Mouse (Mus musculus): ENCODE measurements around the gene Mocs3. TPM values are rescaled to one million over a fixed set of nuclear protein-coding genes. Genes with fewer than 3 reads are reported as not detected.

The Mocs3 gene
- polyA plus RNA-seq, 1 experiment from 2014 or later = 12.7 TPM

DNA sequence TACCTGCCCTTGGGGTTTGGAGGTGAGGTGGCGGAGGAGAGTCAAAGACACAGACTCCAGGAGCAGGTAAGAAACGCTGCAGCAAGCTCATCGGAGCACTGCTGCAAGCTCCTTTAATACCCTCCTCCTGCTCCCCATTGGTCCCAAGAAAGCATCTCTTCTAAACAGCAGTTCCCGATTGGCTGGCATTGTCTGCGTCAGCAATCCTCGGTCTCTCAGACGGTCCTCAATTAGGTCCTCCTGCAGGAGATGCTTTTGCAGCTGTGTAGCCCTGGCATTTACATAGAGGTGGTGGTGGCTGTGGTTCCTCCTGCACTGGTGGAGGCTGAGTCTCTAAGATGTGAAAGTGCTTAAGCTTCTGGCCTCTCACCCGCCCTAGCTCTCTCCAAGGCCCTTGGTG, 15.1 kb downstream of the Mocs3 start:
- no peaks in the 10 kb centered on the region for H3K27me3 ChIP-seq
- H3K27ac ChIP-seq = no peak overlapping the region
- no peak overlapping the region for H3K4me2 ChIP-seq (replicated peaks)
- ATAC-seq (ENCODE audit: insufficient number of reproducible peaks, insufficient read depth, low FRiP score, low TSS enrichment) = no peak
- no peaks in the 10 kb centered on the region for H3K36me3 ChIP-seq
- H3K4me3 ChIP-seq = no peak overlapping the region
- WGBS = 30% methylated on average over 8 of the region's 8 CpGs
- H3K4me1 ChIP-seq = no peaks in the 10 kb centered on the region
- H3K9ac ChIP-seq = no peak overlapping the region
- H3K9me3 ChIP-seq = no peaks in the 10 kb centered on the region

DNA sequence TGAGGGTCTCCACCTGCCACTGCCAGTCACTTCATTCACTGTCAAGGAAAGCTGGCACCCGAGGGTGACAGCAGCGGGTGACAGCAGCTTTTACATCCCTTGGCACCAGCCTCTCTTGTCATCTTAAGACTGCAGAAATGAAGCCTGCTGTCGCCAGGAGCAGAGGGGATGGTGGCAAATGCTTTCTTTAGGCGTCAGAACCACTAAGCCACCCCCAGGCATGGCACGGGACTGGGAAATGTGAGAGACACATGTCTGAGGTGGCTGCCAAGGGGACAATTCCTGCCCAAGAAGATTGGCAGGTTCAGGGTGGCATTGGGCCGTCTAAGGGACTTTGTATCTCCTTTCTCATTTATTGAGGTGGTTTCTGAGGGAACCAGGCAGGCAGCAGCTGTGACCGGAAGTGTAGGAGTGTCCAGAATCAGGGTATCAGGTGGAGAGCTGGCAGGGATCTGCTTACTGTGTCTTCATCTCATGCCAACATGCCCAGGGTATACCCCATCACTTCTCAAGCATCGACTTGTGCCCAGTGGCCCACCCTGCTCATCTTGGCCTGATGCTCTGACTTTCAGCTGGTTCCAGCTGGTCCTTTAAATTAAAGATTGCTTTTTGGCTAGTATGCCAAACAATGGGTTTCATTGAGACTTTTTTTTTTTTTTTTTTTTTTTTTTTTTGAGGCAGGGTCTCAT, 17.9 kb downstream of the Mocs3 start:
- no peak overlapping the region for H3K4me2 ChIP-seq (replicated peaks)
- H3K36me3 ChIP-seq = no peaks in the 10 kb centered on the region
- H3K27me3 ChIP-seq = no peaks in the 10 kb centered on the region
- H3K27ac ChIP-seq = no peak overlapping the region
- WGBS = 76% methylated on average over 8 of the region's 8 CpGs
- H3K9me3 ChIP-seq = no peaks in the 10 kb centered on the region
- ATAC-seq (ENCODE audit: insufficient number of reproducible peaks, insufficient read depth, low FRiP score, low TSS enrichment) = no peak
- no peak overlapping the region for H3K9ac ChIP-seq
- no peaks in the 10 kb centered on the region for H3K4me1 ChIP-seq
- H3K4me3 ChIP-seq = no peak overlapping the region

DNA sequence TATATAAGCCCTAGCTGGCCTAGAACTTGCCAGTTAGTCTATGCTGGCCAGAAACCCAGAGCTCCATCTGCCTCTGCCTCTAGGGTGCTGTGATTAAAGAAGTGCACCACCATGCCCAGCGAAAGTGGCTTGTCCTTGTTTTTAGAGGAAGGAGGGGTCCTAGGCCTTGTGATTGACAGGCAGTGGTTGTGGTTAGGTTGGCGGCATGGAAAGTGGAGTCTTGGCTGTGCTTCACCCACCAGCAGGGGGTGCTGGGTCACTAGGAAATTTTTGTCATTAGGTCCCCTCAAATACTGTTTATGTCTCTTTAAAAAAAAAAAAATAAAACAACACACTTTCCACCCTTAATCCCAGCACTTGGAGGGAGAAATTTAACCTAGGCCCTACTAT, 18.4 kb downstream of the Mocs3 start:
- WGBS = 10% methylated on average over 2 of the region's 2 CpGs
- Histone ChIP-seq H3K36me3 (no peaks in the 10 kb centered on the region), H3K9me3 (no peaks in the 10 kb centered on the region), H3K27ac (no peak overlapping the region), H3K27me3 (no peaks in the 10 kb centered on the region), H3K4me2 (replicated peaks) (no peak overlapping the region), H3K4me3 (no peak overlapping the region), H3K9ac (no peak overlapping the region), H3K4me1 (no peaks in the 10 kb centered on the region)
- ATAC-seq (ENCODE audit: insufficient number of reproducible peaks, insufficient read depth, low FRiP score, low TSS enrichment) = no peak

DNA sequence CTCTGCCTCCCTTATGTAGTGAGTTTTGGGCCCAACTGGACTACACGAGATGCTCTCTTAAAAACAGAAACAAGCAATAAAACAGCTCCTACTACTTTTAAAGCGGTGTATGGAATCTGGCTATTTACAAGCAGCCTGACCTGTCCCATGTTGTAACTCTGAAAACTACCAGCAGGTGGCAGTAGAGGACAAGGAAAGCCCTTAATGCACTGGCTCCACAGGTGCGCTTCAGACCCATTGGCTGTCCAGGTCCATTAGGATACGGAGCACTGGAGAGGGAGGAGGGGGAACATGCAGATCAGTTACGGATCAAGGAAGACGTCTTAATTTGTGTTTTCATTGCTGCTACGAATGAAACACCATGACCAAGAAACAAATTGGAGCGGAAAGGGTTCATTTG, 19.8 kb downstream of the Mocs3 start:
- Histone ChIP-seq H3K4me1 (no peaks in the 10 kb centered on the region), H3K9ac (no peak overlapping the region), H3K27ac (no peak overlapping the region), H3K27me3 (no peaks in the 10 kb centered on the region), H3K9me3 (no peaks in the 10 kb centered on the region), H3K4me2 (replicated peaks) (no peak overlapping the region), H3K36me3 (no peaks in the 10 kb centered on the region), H3K4me3 (no peak overlapping the region)
- ATAC-seq (ENCODE audit: insufficient number of reproducible peaks, insufficient read depth, low FRiP score, low TSS enrichment) = no peak
- WGBS = 20% methylated on average over 8 of the region's 8 CpGs

DNA sequence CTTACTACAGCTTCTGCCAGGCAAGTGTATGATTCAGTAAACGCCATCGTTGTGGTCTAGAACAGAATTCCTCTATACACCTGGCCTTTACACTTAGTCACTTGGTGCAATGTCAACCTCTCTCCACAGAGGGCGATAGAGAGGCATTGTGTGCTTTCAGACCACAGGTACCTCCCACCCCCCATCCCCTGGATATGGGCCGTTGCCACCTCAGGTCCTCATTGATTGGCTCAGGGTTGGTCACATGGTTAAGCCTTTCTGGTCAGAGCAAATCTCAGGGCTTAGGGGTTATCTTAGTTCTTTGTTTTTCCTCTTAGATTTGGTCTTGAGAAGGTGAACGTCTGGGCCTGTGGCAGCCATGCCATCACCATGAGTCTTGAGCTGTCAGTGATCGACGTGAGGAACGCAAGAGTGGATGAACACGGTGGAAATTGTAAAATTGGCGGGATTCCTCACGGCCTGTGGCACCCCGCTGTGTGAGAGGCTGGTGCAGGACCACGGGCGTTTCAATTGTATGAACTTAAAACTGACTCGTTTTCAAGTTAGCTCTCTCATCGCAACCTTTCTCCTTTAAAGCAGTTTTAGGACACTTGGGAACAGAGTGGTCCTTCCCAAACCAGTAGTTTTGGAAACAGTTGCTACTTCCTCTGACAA, 22.3 kb downstream of the Mocs3 start:
- WGBS = 16% methylated on average over 16 of the region's 16 CpGs
- H3K4me3 ChIP-seq = 0 out of 2 replicates have a peak overlapping the region, but pooled peaks have one; percentile 7

DNA sequence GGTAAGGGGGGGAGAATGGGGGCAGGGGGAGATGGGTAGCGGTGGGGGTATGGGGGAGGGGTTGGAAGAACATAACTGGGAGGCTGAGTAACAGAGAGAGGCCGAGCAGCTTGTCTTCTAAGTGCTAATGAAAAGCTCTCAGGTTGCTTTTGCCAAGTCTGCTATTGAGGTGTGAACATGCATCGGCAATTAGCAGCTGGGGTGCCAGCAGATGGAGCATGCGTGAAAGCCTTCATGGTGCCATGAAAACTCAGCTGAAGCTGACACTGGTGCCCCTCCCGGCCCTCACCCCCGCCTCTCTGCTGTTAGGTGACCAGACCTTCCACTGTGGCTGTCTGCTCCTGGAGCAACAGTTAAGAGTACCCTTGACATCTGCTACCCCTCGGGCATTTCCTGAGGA, 23.4 kb downstream of the Mocs3 start:
- H3K9ac ChIP-seq = no peak overlapping the region
- no peak overlapping the region for H3K27ac ChIP-seq
- H3K9me3 ChIP-seq = no peaks in the 10 kb centered on the region
- 55% methylated on average over 7 of the region's 7 CpGs for WGBS
- no peak overlapping the region for H3K4me3 ChIP-seq
- no peaks in the 10 kb centered on the region for H3K36me3 ChIP-seq
- ATAC-seq (ENCODE audit: insufficient number of reproducible peaks, insufficient read depth, low FRiP score, low TSS enrichment) = no peak
- H3K4me1 ChIP-seq = no peaks in the 10 kb centered on the region
- H3K27me3 ChIP-seq = no peaks in the 10 kb centered on the region
- H3K4me2 ChIP-seq (replicated peaks) = no peak overlapping the region

More for the DNA sequence above, 22.3 kb downstream of the Mocs3 start:
- H3K4me2 ChIP-seq (replicated peaks) = peak overlapping the region; percentile 14; the same call in 1 of the 2 replicates
- H3K9ac ChIP-seq = no peak overlapping the region
- ATAC-seq (ENCODE audit: insufficient number of reproducible peaks, insufficient read depth, low FRiP score, low TSS enrichment) = no peak
- no peaks in the 10 kb centered on the region for H3K36me3 ChIP-seq
- no peaks in the 10 kb centered on the region for H3K4me1 ChIP-seq
- no peak overlapping the region for H3K27ac ChIP-seq
- H3K27me3 ChIP-seq = no peaks in the 10 kb centered on the region
- H3K9me3 ChIP-seq = no peaks in the 10 kb centered on the region

DNA sequence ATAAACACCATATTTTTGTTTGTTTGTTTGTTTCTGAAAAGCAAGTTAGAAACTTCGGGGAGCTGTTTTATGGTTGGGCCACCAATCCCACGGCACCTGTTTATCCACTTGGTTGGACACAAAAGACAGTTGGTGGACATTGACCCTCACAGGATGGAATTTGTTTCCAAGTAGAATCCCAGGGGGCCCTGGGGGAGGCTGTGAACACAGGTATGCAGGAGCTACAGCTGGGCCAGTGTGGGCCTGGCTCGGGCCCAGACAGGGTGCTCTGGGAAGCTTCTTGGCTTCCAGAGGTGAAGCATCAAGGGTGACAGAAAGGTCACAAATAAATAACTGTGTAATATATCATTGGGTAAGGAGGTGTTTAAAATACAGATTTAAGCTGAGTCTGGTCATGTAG, 26.1 kb downstream of the Mocs3 start:
- Histone ChIP-seq H3K4me2 (replicated peaks) (no peak overlapping the region), H3K27me3 (0 out of 2 replicates have a peak, but pooled peaks cover 4% of the 10 kb centered on the region), H3K9me3 (no peaks in the 10 kb centered on the region), H3K27ac (no peak overlapping the region), H3K4me1 (no peaks in the 10 kb centered on the region), H3K36me3 (no peaks in the 10 kb centered on the region), H3K9ac (no peak overlapping the region), H3K4me3 (no peak overlapping the region)
- 79% methylated on average over 3 of the region's 3 CpGs for WGBS
- no peak for ATAC-seq (ENCODE audit: insufficient number of reproducible peaks, insufficient read depth, low FRiP score, low TSS enrichment)

DNA sequence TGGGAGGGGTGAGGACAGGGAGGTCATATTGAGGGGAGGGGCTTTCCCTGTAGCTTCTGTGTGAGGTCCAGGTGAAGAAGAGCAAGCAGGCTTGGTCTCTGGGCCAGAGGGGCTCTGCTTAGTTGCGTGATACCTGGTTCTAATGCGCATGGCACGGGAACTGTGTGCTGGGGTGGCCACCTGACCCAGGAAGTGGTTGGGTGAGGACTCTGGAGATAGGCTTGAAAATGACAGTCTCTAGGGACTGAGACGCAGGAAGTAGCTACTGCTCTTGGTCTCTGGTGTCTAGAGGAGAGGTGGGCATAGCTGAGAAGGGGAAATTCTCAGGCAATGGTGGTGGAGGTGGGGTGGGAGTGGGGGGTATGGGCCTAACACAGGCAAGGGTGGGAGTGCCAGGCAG, 26.8 kb downstream of the Mocs3 start:
- Histone ChIP-seq H3K4me1 (no peaks in the 10 kb centered on the region), H3K4me3 (no peak overlapping the region), H3K9me3 (no peaks in the 10 kb centered on the region), H3K36me3 (no peaks in the 10 kb centered on the region), H3K27ac (no peak overlapping the region), H3K27me3 (0 out of 2 replicates have a peak, but pooled peaks cover 5% of the 10 kb centered on the region), H3K4me2 (replicated peaks) (no peak overlapping the region), H3K9ac (no peak overlapping the region)
- ATAC-seq (ENCODE audit: insufficient number of reproducible peaks, insufficient read depth, low FRiP score, low TSS enrichment) = no peak
- 86% methylated on average over 4 of the region's 4 CpGs for WGBS

DNA sequence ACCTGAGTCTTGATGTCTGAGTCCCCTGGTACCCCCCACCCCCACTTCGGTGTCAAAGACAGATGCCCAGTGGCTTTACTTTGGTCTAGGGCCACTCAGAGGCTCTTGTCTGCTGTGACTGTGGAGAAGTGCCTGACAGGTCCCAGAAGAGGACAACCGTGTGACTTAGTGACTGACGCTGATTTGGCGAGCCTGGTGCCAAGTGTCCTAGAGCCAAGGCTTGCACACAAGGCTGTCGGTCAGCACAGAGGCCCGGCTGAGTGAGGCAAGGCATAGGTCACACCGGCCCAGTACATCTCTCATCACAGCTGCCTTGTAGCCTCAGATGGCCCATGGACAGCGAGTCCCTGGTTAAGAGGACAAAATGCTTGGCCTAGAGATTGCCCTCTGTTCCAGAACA, 28.6 kb downstream of the Mocs3 start:
- H3K27me3 ChIP-seq = peaks cover 13% of the 10 kb centered on the region; the same call in 1 of the 2 replicates
- ATAC-seq (ENCODE audit: insufficient number of reproducible peaks, insufficient read depth, low FRiP score, low TSS enrichment) = no peak
- H3K4me3 ChIP-seq = no peak overlapping the region
- WGBS = 86% methylated on average over 8 of the region's 8 CpGs
- no peaks in the 10 kb centered on the region for H3K4me1 ChIP-seq
- H3K9me3 ChIP-seq = no peaks in the 10 kb centered on the region
- no peak overlapping the region for H3K9ac ChIP-seq
- H3K4me2 ChIP-seq (replicated peaks) = no peak overlapping the region
- H3K36me3 ChIP-seq = no peaks in the 10 kb centered on the region; the same call in 1 of the 2 replicates
- no peak overlapping the region for H3K27ac ChIP-seq

DNA sequence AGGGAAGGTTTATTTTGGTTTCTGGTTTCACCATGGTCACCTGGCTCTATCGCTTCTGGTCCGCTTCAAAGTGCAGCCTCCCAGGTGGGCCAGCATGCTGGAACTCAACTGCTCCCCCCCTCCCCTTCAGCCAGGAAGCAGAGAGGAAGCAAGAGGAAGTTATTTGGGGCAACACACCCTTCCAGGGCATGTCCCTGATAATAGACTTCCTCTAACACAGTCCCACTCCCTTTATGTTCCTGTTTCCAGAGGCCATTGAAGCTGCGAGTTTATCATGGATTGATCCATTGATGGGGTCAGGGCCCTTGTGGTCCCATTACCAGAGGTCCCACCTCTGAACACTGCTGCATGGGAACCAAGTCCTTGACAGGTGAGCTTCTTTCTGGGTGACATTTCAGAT, 29.7 kb downstream of the Mocs3 start:
- H3K4me3 ChIP-seq = no peak overlapping the region
- H3K4me2 ChIP-seq (replicated peaks) = no peak overlapping the region
- no peaks in the 10 kb centered on the region for H3K4me1 ChIP-seq
- ATAC-seq (ENCODE audit: insufficient number of reproducible peaks, insufficient read depth, low FRiP score, low TSS enrichment) = no peak
- no peak overlapping the region for H3K9ac ChIP-seq
- peaks cover 13% of the 10 kb centered on the region; the same call in 1 of the 2 replicates for H3K27me3 ChIP-seq
- 89% methylated on average over 3 of the region's 3 CpGs for WGBS
- H3K27ac ChIP-seq = no peak overlapping the region
- H3K36me3 ChIP-seq = no peaks in the 10 kb centered on the region; the same call in 1 of the 2 replicates
- H3K9me3 ChIP-seq = no peaks in the 10 kb centered on the region

DNA sequence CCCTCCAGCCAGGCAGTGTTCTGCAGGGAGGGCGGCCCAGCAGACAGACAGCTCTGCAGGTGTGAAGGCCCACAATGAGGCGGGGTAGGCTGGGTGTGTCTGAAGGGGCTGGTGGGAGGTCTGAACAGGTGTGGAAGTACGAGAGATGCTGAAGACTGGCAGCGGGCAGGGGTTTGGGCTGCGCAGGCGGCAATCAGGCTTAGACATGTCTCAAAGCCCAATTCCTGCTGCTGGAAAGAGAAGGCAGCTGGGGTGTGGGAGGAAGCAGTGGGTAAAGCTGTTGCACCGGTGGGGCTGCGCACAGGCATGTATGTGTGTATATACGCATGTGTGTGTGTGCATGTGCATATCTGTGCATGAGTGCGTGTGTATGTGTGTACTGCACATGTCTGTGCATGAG, 30.5 kb downstream of the Mocs3 start:
- H3K27ac ChIP-seq = no peak overlapping the region
- no peaks in the 10 kb centered on the region for H3K9me3 ChIP-seq
- H3K4me1 ChIP-seq = no peaks in the 10 kb centered on the region
- H3K4me3 ChIP-seq = no peak overlapping the region
- H3K4me2 ChIP-seq (replicated peaks) = no peak overlapping the region
- WGBS = 84% methylated on average over 10 of the region's 10 CpGs
- H3K9ac ChIP-seq = no peak overlapping the region
- ATAC-seq (ENCODE audit: insufficient number of reproducible peaks, insufficient read depth, low FRiP score, low TSS enrichment) = no peak
- no peaks in the 10 kb centered on the region; the same call in 1 of the 2 replicates for H3K36me3 ChIP-seq
- H3K27me3 ChIP-seq = peaks cover 13% of the 10 kb centered on the region; the same call in 1 of the 2 replicates

DNA sequence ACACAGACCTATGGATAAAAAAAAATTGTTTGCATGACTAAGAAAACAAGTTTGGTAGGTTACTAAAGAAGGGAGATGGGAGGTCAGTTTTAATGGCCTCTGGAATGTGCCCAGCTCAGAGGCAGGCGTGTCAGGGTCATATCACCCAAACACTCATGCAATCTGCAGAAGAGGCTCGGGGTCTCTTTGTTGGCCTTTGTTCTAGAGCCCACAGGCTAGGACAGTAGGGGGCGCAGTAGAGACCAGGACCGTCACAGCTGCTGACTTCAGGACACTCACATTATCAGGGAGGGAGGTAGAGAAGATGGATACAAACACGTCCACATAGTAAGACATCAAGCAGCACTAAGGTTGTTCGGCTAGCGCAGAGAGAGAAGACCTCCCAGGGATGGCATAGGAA, 37.6 kb downstream of the Mocs3 start:
- WGBS = 43% methylated on average over 7 of the region's 7 CpGs
- no peaks in the 10 kb centered on the region for H3K36me3 ChIP-seq
- H3K9ac ChIP-seq = no peak overlapping the region
- H3K4me1 ChIP-seq = no peaks in the 10 kb centered on the region
- peak overlapping the region; percentile 29 for H3K4me2 ChIP-seq (replicated peaks)
- H3K27ac ChIP-seq = no peak overlapping the region
- H3K4me3 ChIP-seq = no peak overlapping the region
- no peak for ATAC-seq (ENCODE audit: insufficient number of reproducible peaks, insufficient read depth, low FRiP score, low TSS enrichment)
- H3K9me3 ChIP-seq = no peaks in the 10 kb centered on the region
- H3K27me3 ChIP-seq = peaks cover 14% of the 10 kb centered on the region; the same call in 1 of the 2 replicates
